Mouse (Mus musculus): ENCODE results near the gene Obsl1.

Obsl1 gene

GRCm38 (mm10) chr1:75505956-75506831, at the start of gene Obsl1:
TSS of gene Obsl1 (minus strand) at chr1:75506452.
- DNase-seq (ENCODE audit: low read depth, low spot score) = no peak

GRCm38 (mm10) chr1:75555680-75556079, 49.4 kb upstream of the Obsl1 start:
- no peak for DNase-seq (ENCODE audit: low read depth, low spot score)

DNA sequence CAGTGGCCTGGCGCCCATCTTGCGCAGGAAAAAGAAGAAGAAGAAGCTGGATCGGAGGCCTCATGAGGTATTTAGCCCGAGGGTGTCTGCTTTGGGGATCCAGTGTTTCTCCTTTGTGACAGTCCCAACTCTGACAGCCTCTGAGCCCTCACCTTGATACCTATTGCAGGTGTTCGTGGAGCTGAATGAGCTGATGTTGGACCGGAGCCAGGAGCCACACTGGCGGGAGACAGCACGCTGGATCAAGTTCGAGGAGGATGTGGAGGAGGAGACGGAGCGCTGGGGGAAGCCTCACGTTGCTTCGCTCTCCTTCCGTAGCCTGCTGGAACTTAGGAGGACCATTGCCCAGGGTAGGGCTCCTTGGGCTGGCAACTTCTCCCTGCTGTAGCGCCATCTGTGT, 44.3 kb upstream of the Obsl1 start:
- no peak for DNase-seq (ENCODE audit: low read depth, low spot score)

DNA sequence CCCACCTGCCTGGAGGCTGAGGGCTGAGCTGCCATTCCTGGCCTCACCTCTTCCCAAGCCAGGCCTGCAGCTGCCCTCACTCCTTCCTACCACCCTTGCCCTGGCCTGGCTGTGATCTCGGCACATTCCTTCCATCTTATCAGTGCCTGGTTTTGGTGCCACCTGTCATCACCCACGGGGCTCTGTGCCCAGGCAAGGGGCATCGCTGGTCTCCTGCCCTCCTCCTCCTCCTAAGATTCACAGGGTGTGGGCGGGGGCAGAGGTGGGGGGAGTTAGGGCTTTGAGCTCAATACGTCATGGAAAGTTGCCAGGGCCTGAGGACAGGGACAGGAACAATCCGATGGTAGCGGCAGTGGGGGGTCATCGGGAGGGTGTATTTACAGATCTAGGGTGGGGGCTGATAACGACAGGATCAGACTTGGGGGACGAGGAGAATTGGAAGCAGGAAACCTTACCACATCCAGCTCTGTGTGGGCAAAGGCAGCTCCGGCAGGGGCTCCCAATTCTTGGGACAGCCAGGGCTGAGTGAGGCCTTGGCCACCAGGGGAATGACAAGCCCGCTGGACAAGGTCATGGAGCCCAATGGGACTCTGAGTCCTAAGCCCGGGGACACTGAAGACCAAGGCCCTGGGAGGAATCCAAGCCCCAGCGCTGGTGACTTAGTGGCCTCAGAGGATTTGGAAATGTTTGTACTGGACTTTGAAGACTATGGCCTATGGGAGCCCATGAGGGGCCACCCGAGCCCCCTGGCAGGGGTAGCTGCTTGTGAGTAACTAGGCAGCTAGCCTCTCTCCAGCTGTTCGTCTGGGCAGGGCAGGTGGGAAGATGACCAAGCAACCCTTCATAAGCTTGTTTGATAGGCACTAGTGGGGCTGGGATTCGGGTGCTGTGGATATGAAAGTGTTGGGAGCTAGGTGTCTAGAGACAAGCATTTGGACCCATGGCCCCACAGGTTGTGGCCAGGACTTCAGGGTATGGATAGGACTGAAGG, 43.3 kb upstream of the Obsl1 start:
- no peak for DNase-seq (ENCODE audit: low read depth, low spot score)

DNA sequence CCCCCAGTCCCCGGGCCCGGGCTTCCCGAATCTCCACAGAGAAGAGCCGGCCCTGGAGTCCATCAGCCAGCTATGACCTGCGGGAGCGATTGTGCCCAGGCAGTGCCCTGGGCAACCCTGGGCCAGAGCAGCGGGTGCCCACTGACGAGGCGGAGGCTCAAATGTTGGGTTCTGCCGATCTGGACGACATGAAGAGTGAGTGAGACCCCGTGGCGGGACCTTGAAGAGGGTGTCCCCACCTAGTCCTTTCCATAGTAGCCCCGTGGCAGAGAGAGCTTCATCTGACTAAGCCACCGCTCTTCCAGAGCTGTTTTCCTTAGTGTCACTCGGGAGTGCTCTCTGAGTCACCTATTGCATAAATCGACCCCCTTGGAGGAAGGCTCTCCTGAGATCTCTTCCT, 42.6 kb upstream of the Obsl1 start:
- DNase-seq (ENCODE audit: low read depth, low spot score) = no peak

GRCm38 (mm10) chr1:75548083-75548482, 41.8 kb upstream of the Obsl1 start:
- no peak for DNase-seq (ENCODE audit: low read depth, low spot score)

DNA sequence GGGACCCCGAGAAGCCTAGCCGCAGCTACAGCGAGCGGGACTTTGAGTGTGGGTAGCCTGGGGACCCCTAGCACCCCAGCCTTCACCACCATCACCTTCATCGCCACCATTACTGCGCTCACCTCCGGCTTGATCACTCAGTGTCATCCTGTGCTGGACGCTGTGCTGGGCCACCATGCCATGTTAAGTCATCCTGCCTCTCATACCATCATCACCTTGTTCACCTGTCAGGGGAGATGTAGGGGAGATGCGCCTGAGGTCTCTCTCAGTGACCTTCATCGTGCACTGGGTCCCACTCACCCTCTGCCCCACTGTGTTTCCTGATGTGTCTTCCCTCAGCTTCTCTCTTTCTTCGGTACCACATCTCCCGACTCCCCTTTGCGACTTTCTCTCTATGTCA, 41.1 kb upstream of the Obsl1 start:
- DNase-seq (ENCODE audit: low read depth, low spot score) = no peak

GRCm38 (mm10) chr1:75545965-75546956, 40.0 kb upstream of the Obsl1 start, which contains the start of gene Slc4a3:
TSS of gene Slc4a3 (plus strand) at chr1:75546266.
- no peak for DNase-seq (ENCODE audit: low read depth, low spot score)

- DNase-seq (ENCODE audit: low read depth, low spot score) = no peak
These were observed 38.1 kb upstream of the Obsl1 start for GRCm38 (mm10) chr1:75544351-75544750.

GRCm38 (mm10) chr1:75541496-75541895, 35.2 kb upstream of the Obsl1 start:
- DNase-seq (ENCODE audit: low read depth, low spot score) = no peak

GRCm38 (mm10) chr1:75538597-75539190, 32.4 kb upstream of the Obsl1 start:
- no peak for DNase-seq (ENCODE audit: low read depth, low spot score)

DNA sequence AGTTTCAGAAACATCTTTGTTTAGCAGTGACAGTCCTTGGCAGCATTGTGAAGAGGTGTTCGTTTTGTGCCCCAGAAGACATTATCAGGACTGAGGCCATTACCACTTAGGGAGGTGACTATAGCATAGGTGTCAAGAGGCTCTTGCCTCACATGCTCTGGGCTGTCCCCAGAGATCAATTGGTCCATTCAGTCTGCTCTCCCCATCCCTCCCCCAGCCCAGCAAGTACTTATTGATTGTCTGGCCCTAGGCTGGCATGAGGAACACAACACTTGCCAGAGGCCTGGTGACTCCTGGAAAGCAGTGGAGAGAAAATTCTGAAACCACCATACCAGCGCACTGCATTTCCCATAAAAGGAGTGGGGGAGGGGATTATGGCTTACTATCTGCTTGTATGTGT, 31.3 kb upstream of the Obsl1 start:
- no peak for DNase-seq (ENCODE audit: low read depth, low spot score)

DNA sequence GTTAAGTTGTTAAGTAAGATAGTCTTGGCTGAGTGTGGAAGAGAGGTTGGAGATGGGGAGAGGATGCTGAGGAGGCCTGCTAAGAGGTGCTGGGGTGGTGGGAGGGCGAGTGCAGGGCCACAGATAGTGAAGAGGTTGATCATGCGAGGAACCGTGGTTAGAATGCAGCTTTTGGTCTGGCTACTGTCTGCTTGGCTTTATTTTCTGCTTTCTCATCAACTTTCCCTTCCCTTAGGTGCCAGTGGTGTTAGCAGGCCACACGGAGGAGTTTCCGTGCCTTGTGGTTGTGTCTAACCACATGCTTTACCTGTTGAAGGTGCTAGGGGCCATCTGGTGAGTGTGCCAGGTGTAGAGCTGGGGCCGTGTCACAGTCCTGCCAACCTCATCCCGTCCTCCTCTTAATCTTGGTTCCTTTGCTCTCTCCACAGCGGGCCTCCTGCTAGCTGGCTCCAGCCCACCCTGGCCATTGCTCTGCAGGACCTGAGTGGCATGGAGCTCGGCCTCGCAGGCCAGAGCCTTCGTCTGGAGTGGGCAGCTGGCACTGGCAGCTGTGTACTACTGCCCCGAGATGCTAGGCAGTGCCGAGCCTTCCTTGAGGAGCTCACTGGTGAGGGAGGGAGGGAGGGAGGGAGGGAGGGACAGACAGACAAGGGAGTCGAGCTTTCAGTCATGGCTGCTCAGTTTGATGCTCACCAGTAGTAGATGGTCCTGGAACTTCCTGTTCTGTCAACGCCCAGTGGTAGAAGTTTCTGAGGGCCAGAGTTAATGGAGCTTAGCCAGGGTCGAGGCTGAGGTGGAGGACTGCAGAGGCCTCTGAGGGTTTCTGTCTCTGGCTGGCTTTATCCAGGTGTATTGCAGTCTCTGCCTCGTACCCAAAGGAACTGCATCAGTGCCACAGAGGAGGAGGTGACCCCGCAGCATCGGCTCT, 27.3 kb upstream of the Obsl1 start:
- no peak for DNase-seq (ENCODE audit: low read depth, low spot score)

GRCm38 (mm10) chr1:75532280-75533172, 26.3 kb upstream of the Obsl1 start:
- no peak for DNase-seq (ENCODE audit: low read depth, low spot score)

DNA sequence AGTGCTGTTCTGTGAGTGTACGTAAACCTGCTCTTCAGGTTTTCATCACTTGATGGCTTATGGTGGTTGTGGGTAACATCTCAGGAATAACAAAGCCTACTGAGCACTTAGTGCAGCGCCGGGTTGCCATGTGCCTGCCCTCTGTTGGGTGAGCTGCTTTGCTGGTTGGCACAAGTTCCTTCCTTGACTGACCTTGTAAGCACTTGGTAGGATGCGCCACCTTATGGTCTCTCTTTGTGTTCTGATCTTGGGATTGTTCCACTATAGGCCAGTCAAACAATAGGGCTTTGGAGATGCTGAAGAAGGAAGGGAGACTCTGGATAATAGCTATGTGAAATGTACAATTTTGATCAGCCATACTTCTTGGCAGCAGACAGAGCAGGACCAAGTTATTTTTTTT, 24.3 kb upstream of the Obsl1 start:
- no peak for DNase-seq (ENCODE audit: low read depth, low spot score)

DNA sequence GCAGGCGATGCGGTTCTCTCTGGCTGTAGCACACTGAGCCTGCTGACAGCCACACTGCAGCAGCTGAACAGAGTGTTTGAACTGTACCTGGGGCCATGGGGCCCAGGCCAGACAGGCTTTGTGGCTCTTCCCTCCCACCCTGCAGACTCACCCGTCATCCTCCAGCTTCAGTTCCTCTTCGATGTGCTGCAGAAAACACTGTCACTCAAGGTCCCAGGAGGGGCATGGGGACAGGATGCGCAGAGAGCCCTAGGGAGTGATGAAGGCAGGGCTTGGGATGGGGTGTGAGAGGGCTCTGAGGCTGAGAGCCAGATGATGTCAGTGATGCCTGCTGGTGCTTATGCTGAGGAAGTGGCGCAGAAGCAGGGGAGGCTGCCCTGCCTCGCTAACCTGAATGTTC, 18.4 kb upstream of the Obsl1 start:
- no peak for DNase-seq (ENCODE audit: low read depth, low spot score)

- DNase-seq (ENCODE audit: low read depth, low spot score) = peak; percentile 91
These were observed 15.2 kb upstream of the Obsl1 start, which contains the start of gene Stk11ip for GRCm38 (mm10) chr1:75521321-75522031. TSS of gene Stk11ip (plus strand) at chr1:75521529.

- DNase-seq (ENCODE audit: low read depth, low spot score) = no peak
These were observed 13.3 kb upstream of the Obsl1 start for GRCm38 (mm10) chr1:75519576-75519975.
